Mouse (Mus musculus): ENCODE measurements around the gene Nexn. TPM values are rescaled to one million over a fixed set of nuclear protein-coding genes. Genes with fewer than 3 reads are reported as not detected.

Gene Nexn
- polyA plus RNA-seq, 1 experiment from 2014 or later, result 6.1 TPM

- H3K27ac ChIP-seq (ENCODE audit: low read depth, low read length), result no peak overlapping the region
- no peaks in the 10 kb centered on the region for H3K9me3 ChIP-seq (ENCODE audit: control insufficient read depth, low read length)
- ATAC-seq (ENCODE audit: low FRiP score), result 0 out of 2 replicates have a peak, but pooled peaks have one; percentile 41
- H3K4me3 ChIP-seq (ENCODE audit: low read depth, low read length), result no peak overlapping the region
- H3K9ac ChIP-seq (ENCODE audit: low read depth, low read length), result no peak overlapping the region
- WGBS, result 95% methylated on average over 1 of the region's 1 CpGs
- DNase-seq (ENCODE audit: low spot score), result no peak
- no peaks in the 10 kb centered on the region for H3K4me1 ChIP-seq (replicated peaks; ENCODE audit: control insufficient read depth, insufficient read depth, low read length)
- no peaks in the 10 kb centered on the region for H3K36me3 ChIP-seq (ENCODE audit: control insufficient read depth, insufficient read depth, low read length)
- H3K27me3 ChIP-seq (ENCODE audit: control insufficient read depth, insufficient read depth, low read length), result no peaks in the 10 kb centered on the region
- no peak overlapping the region for H3K4me2 ChIP-seq (replicated peaks; ENCODE audit: low read depth, low read length)
Measured at GRCm38 (mm10) chr3:152239592-152239991, 26.6 kb downstream of the Nexn start.

DNA sequence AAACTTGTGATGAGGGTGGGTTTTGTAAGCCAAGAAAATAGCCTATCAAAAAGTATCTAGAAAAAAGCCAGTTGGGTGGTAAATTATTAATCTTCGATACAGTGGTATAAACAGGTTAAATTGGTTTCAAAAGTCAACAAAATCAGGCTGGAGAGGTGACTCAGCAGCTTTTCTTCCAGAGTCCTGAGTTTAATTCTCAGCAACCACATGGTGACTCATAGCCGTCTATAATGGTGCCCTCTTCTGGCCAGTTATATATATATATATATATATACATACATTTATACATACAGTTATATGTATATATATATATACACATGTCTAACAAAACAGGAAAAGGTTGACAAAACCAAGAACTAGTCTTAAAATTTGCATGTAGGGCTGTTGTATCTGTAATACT lies 27.3 kb downstream of the Nexn start:
- no peaks in the 10 kb centered on the region for H3K4me1 ChIP-seq (replicated peaks; ENCODE audit: control insufficient read depth, insufficient read depth, low read length)
- H3K36me3 ChIP-seq (ENCODE audit: control insufficient read depth, insufficient read depth, low read length), result no peaks in the 10 kb centered on the region
- H3K27ac ChIP-seq (ENCODE audit: low read depth, low read length), result no peak overlapping the region
- no peaks in the 10 kb centered on the region for H3K27me3 ChIP-seq (ENCODE audit: control insufficient read depth, insufficient read depth, low read length)
- no peaks in the 10 kb centered on the region for H3K9me3 ChIP-seq (ENCODE audit: control insufficient read depth, low read length)
- WGBS, result 70% methylated on average over 2 of the region's 2 CpGs
- ATAC-seq (ENCODE audit: low FRiP score) (no peak), DNase-seq (ENCODE audit: low spot score) (no peak)
- H3K4me2 ChIP-seq (replicated peaks; ENCODE audit: low read depth, low read length), result no peak overlapping the region
- no peak overlapping the region for H3K4me3 ChIP-seq (ENCODE audit: low read depth, low read length)
- no peak overlapping the region for H3K9ac ChIP-seq (ENCODE audit: low read depth, low read length)

- WGBS, result 98% methylated on average over 1 of the region's 1 CpGs
- Histone ChIP-seq H3K36me3 (ENCODE audit: control insufficient read depth, insufficient read depth, low read length) (peaks cover 2% of the 10 kb centered on the region; the same call in 1 of the 2 replicates), H3K27me3 (ENCODE audit: control insufficient read depth, insufficient read depth, low read length) (no peaks in the 10 kb centered on the region), H3K4me2 (replicated peaks; ENCODE audit: low read depth, low read length) (no peak overlapping the region), H3K9me3 (ENCODE audit: control insufficient read depth, low read length) (no peaks in the 10 kb centered on the region), H3K4me1 (replicated peaks; ENCODE audit: control insufficient read depth, insufficient read depth, low read length) (no peaks in the 10 kb centered on the region), H3K4me3 (ENCODE audit: low read depth, low read length) (no peak overlapping the region), H3K27ac (ENCODE audit: low read depth, low read length) (no peak overlapping the region), H3K9ac (ENCODE audit: low read depth, low read length) (no peak overlapping the region)
- DNase-seq (ENCODE audit: low spot score) (no peak), ATAC-seq (ENCODE audit: low FRiP score) (no peak)
Measured at GRCm38 (mm10) chr3:152235805-152236204, 30.3 kb downstream of the Nexn start.

GRCm38 (mm10) chr3:152235238-152235637 lies 30.9 kb downstream of the Nexn start:
- no peak overlapping the region for H3K4me3 ChIP-seq (ENCODE audit: low read depth, low read length)
- H3K9ac ChIP-seq (ENCODE audit: low read depth, low read length), result no peak overlapping the region
- H3K9me3 ChIP-seq (ENCODE audit: control insufficient read depth, low read length), result no peaks in the 10 kb centered on the region
- H3K27ac ChIP-seq (ENCODE audit: low read depth, low read length), result no peak overlapping the region
- H3K4me1 ChIP-seq (replicated peaks; ENCODE audit: control insufficient read depth, insufficient read depth, low read length), result no peaks in the 10 kb centered on the region
- no peak for ATAC-seq (ENCODE audit: low FRiP score)
- no peaks in the 10 kb centered on the region for H3K27me3 ChIP-seq (ENCODE audit: control insufficient read depth, insufficient read depth, low read length)
- no peak for DNase-seq (ENCODE audit: low spot score)
- peaks cover 2% of the 10 kb centered on the region; the same call in 1 of the 2 replicates for H3K36me3 ChIP-seq (ENCODE audit: control insufficient read depth, insufficient read depth, low read length)
- WGBS, result 96% methylated on average over 1 of the region's 1 CpGs
- no peak overlapping the region for H3K4me2 ChIP-seq (replicated peaks; ENCODE audit: low read depth, low read length)

DNA sequence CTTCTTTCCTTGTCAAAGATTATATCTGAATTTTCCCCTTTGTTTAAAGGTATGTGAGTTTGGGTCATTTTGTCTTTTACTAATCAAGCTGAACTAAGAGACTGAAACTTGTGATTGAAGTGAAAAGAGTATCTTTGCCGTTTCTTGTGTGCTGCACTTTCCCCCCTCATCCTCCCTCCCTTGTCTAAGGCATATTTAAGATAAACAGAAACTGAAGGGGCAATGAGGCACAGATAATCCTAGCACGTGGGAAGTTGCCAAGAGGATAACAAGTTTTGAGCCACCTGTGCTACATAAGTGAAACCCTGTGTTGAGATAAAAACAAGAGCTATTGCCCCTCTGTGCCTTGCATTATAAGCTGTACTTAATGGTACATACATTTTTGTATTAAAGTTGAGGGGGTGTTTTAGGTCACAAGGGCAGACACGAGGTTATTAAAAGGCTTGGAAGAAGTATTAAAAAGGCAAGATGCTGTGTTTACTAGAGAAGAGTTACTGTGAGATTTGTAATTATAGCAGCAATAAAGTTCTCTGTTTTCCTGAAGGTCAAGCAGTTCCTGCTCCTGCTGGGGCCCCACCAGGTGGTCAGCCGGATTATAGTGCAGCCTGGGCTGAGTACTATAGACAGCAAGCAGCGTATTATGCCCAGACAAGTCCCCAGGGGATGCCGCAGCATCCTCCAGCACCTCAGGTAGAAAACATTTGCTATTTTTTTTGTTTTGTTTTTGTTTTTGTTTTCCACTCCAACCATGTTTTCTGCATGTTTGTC lies 34.6 kb downstream of the Nexn start:
- Histone ChIP-seq H3K9ac (ENCODE audit: low read depth, low read length) (no peak overlapping the region), H3K36me3 (ENCODE audit: control insufficient read depth, insufficient read depth, low read length) (peaks cover 8% of the 10 kb centered on the region; the same call in 1 of the 2 replicates), H3K4me3 (ENCODE audit: low read depth, low read length) (no peak overlapping the region), H3K27ac (ENCODE audit: low read depth, low read length) (no peak overlapping the region), H3K4me2 (replicated peaks; ENCODE audit: low read depth, low read length) (no peak overlapping the region), H3K4me1 (replicated peaks; ENCODE audit: control insufficient read depth, insufficient read depth, low read length) (no peaks in the 10 kb centered on the region), H3K27me3 (ENCODE audit: control insufficient read depth, insufficient read depth, low read length) (no peaks in the 10 kb centered on the region), H3K9me3 (ENCODE audit: control insufficient read depth, low read length) (no peaks in the 10 kb centered on the region)
- 78% methylated on average over 6 of the region's 6 CpGs for WGBS
- no peak for DNase-seq (ENCODE audit: low spot score)
- ATAC-seq (ENCODE audit: low FRiP score), result no peak

- Histone ChIP-seq H3K27me3 (ENCODE audit: control insufficient read depth, insufficient read depth, low read length) (no peaks in the 10 kb centered on the region), H3K4me1 (replicated peaks; ENCODE audit: control insufficient read depth, insufficient read depth, low read length) (no peaks in the 10 kb centered on the region), H3K9ac (ENCODE audit: low read depth, low read length) (no peak overlapping the region), H3K4me3 (ENCODE audit: low read depth, low read length) (no peak overlapping the region), H3K9me3 (ENCODE audit: control insufficient read depth, low read length) (no peaks in the 10 kb centered on the region), H3K36me3 (ENCODE audit: control insufficient read depth, insufficient read depth, low read length) (peaks cover 18% of the 10 kb centered on the region), H3K27ac (ENCODE audit: low read depth, low read length) (no peak overlapping the region), H3K4me2 (replicated peaks; ENCODE audit: low read depth, low read length) (no peak overlapping the region)
- DNase-seq (ENCODE audit: low spot score), result no peak
- WGBS, result 93% methylated on average over 5 of the region's 5 CpGs
- ATAC-seq (ENCODE audit: low FRiP score), result no peak
Measured at GRCm38 (mm10) chr3:152229271-152229670, 36.9 kb downstream of the Nexn start.

GRCm38 (mm10) chr3:152228843-152229242 lies 37.3 kb downstream of the Nexn start:
- Histone ChIP-seq H3K9ac (ENCODE audit: low read depth, low read length) (no peak overlapping the region), H3K4me3 (ENCODE audit: low read depth, low read length) (no peak overlapping the region), H3K27me3 (ENCODE audit: control insufficient read depth, insufficient read depth, low read length) (no peaks in the 10 kb centered on the region), H3K4me1 (replicated peaks; ENCODE audit: control insufficient read depth, insufficient read depth, low read length) (no peaks in the 10 kb centered on the region), H3K36me3 (ENCODE audit: control insufficient read depth, insufficient read depth, low read length) (peaks cover 22% of the 10 kb centered on the region), H3K27ac (ENCODE audit: low read depth, low read length) (no peak overlapping the region), H3K9me3 (ENCODE audit: control insufficient read depth, low read length) (no peaks in the 10 kb centered on the region), H3K4me2 (replicated peaks; ENCODE audit: low read depth, low read length) (no peak overlapping the region)
- ATAC-seq (ENCODE audit: low FRiP score) (no peak), DNase-seq (ENCODE audit: low spot score) (no peak)
- 98% methylated on average over 7 of the region's 7 CpGs for WGBS

GRCm38 (mm10) chr3:152225906-152226305 lies 40.2 kb downstream of the Nexn start:
- Histone ChIP-seq H3K9ac (ENCODE audit: low read depth, low read length) (no peak overlapping the region), H3K27ac (ENCODE audit: low read depth, low read length) (no peak overlapping the region), H3K27me3 (ENCODE audit: control insufficient read depth, insufficient read depth, low read length) (no peaks in the 10 kb centered on the region), H3K36me3 (ENCODE audit: control insufficient read depth, insufficient read depth, low read length) (peaks cover 37% of the 10 kb centered on the region), H3K4me2 (replicated peaks; ENCODE audit: low read depth, low read length) (no peak overlapping the region), H3K4me3 (ENCODE audit: low read depth, low read length) (no peak overlapping the region), H3K4me1 (replicated peaks; ENCODE audit: control insufficient read depth, insufficient read depth, low read length) (no peaks in the 10 kb centered on the region), H3K9me3 (ENCODE audit: control insufficient read depth, low read length) (no peaks in the 10 kb centered on the region)
- 97% methylated on average over 7 of the region's 7 CpGs for WGBS
- ATAC-seq (ENCODE audit: low FRiP score) (no peak), DNase-seq (ENCODE audit: low spot score) (no peak)

GRCm38 (mm10) chr3:152224918-152225317 lies 41.2 kb downstream of the Nexn start:
- ATAC-seq (ENCODE audit: low FRiP score), result no peak
- Histone ChIP-seq H3K36me3 (ENCODE audit: control insufficient read depth, insufficient read depth, low read length) (peaks cover 37% of the 10 kb centered on the region), H3K4me1 (replicated peaks; ENCODE audit: control insufficient read depth, insufficient read depth, low read length) (no peaks in the 10 kb centered on the region)

More at GRCm38 (mm10) chr3:152224918-152225317, 41.2 kb downstream of the Nexn start:
- Histone ChIP-seq H3K27ac (ENCODE audit: low read depth, low read length) (no peak overlapping the region), H3K4me3 (ENCODE audit: low read depth, low read length) (no peak overlapping the region), H3K27me3 (ENCODE audit: control insufficient read depth, insufficient read depth, low read length) (no peaks in the 10 kb centered on the region), H3K9ac (ENCODE audit: low read depth, low read length) (no peak overlapping the region), H3K4me2 (replicated peaks; ENCODE audit: low read depth, low read length) (no peak overlapping the region), H3K9me3 (ENCODE audit: control insufficient read depth, low read length) (no peaks in the 10 kb centered on the region)
- DNase-seq (ENCODE audit: low spot score), result no peak

All from hindbrain, embryonic 11.5 days (tissue).